Mouse (Mus musculus) MEL (cell line): ENCODE results near the gene Ttc32.

Experiments
- CTCF ChIP-seq, 3 experiments: IDR thresholded peaks in 2 of 3; conservative IDR thresholded peaks in 1 of 3; 2 replicates each; pipeline ENCODE4 v1.5.1; 2011 to 2012; ENCODE audit warnings: low read length in 3 of 3, low read depth in 2 of 3, mild to moderate bottlenecking in 2 of 3, improper control_type of control experiment in 1 of 3, inconsistent platforms in 1 of 3, mixed read lengths in 1 of 3, moderate library complexity in 1 of 3; ENCODE audit not compliant: control insufficient read depth in 1 of 3, insufficient read depth in 1 of 3, poor library complexity in 1 of 3, severe bottlenecking in 1 of 3
- EP300 ChIP-seq, 2 experiments: IDR thresholded peaks; 2 replicates each; pipeline ENCODE4 v1.6.1; 2011; ENCODE audit warnings: improper control_type of control experiment in 2 of 2, low read length in 2 of 2, low read depth in 1 of 2, mild to moderate bottlenecking in 1 of 2
- GABPA ChIP-seq: IDR thresholded peaks from 2 replicates; pipeline ENCODE4 v1.6.1; 2012; ENCODE audit warnings: low read depth, mild to moderate bottlenecking, inconsistent platforms, low read length, improper control_type of control experiment, moderate library complexity
- GATA1 ChIP-seq: IDR thresholded peaks from 2 replicates; pipeline ENCODE4 v1.6.1; 2011; ENCODE audit warnings: low read depth, low read length, improper control_type of control experiment
- HCFC1 ChIP-seq: IDR thresholded peaks from 2 replicates; pipeline ENCODE4 v1.6.1; 2012; ENCODE audit warnings: low read depth, mild to moderate bottlenecking, inconsistent platforms, low read length, improper control_type of control experiment, moderate library complexity
- MAZ ChIP-seq: IDR thresholded peaks from 2 replicates; pipeline ENCODE4 v1.6.1; 2012; ENCODE audit warnings: low read depth, mild to moderate bottlenecking, inconsistent platforms, low read length, improper control_type of control experiment
- MXI1 ChIP-seq: IDR thresholded peaks from 2 replicates; pipeline ENCODE4 v1.6.1; 2011; ENCODE audit warnings: mild to moderate bottlenecking, low read depth, low read length, improper control_type of control experiment
- POLR2A ChIP-seq, 2 experiments: IDR thresholded peaks; 2 replicates each; pipeline ENCODE4 v1.6.1; 2011 to 2012; ENCODE audit warnings: low read length in 2 of 2, mild to moderate bottlenecking in 2 of 2, control low read depth in 1 of 2, improper control_type of control experiment in 1 of 2, low read depth in 1 of 2, moderate library complexity in 1 of 2; ENCODE audit not compliant: control insufficient read depth in 1 of 2, insufficient read depth in 1 of 2, poor library complexity in 1 of 2
- POLR2AphosphoS2 ChIP-seq: IDR thresholded peaks from 2 replicates; pipeline ENCODE4 v1.6.1; 2011; ENCODE audit warnings: low read length, improper control_type of control experiment
- POLR2AphosphoS5 ChIP-seq: IDR thresholded peaks from 2 replicates; pipeline ENCODE4 v1.6.1; 2012; ENCODE audit warnings: low read depth, borderline replicate concordance, mild to moderate bottlenecking, inconsistent platforms, low read length, moderate library complexity, mixed read lengths
- RAD21 ChIP-seq: IDR thresholded peaks from 2 replicates; pipeline ENCODE4 v1.6.1; 2011; ENCODE audit warnings: mild to moderate bottlenecking, low read depth, low read length, improper control_type of control experiment
- ZMIZ1 ChIP-seq: IDR thresholded peaks from 2 replicates; pipeline ENCODE4 v1.6.1; 2012; ENCODE audit warnings: low read depth, mild to moderate bottlenecking, inconsistent platforms, low read length, improper control_type of control experiment, moderate library complexity
- ZNF384 ChIP-seq: IDR thresholded peaks from 2 replicates; pipeline ENCODE4 v1.6.1; 2012; ENCODE audit warnings: low read depth, mild to moderate bottlenecking, inconsistent platforms, low read length, improper control_type of control experiment

- TF ChIP-seq CTCF (IDR thresholded peaks at IDR 0.05 in 2 of 3, conservative IDR thresholded peaks at IDR 0.05 in 1 of 3; ENCODE audit: control insufficient read depth in 1 of 3, insufficient read depth in 1 of 3, low read depth in 2 of 3, low read length in 3 of 3, poor library complexity in 1 of 3, severe bottlenecking in 1 of 3) (peak; percentile 52 to 98 (median 62)), ZMIZ1 (no peak), POLR2A (IDR thresholded peaks at IDR 0.05; ENCODE audit: control insufficient read depth in 1 of 2, insufficient read depth in 1 of 2, low read depth in 1 of 2, low read length in 2 of 2, poor library complexity in 1 of 2) (no peak), EP300 (IDR thresholded peaks at IDR 0.05; ENCODE audit: low read depth in 1 of 2, low read length in 2 of 2) (no peak), POLR2AphosphoS5 (no peak), MXI1 (no peak), HCFC1 (no peak), GATA1 (no peak), RAD21 (peak; percentile 91), ZNF384 (peak; percentile 97), GABPA (no peak), POLR2AphosphoS2 (no peak), MAZ (no peak)
Measured at GRCm38 (mm10) chr12:9002038-9002648, 27.7 kb upstream of the Ttc32 start.
